Mouse (Mus musculus) kidney, embryonic 15.5 days (tissue): ENCODE data around the gene Rhbdd1. TPM values are rescaled to one million over a fixed set of nuclear protein-coding genes. Genes with fewer than 3 reads are reported as not detected.

Experiments
- ATAC-seq: fragments of 200-750 bp; cut with Nextera tagmentation; replicated peaks from 2 replicates; pipeline ENCODE4 v1.8.0; 2017; ENCODE audit warnings: moderate TSS enrichment; ENCODE audit not compliant: low FRiP score
- H3K27ac ChIP-seq: fragments of 300-500 bp; sonication (generic); 2 replicates; pipeline ENCODE4 v1.5.1; 2015; ENCODE audit warnings: mild to moderate bottlenecking, inconsistent platforms
- H3K27me3 ChIP-seq: fragments of 300-500 bp; sonication (generic); 2 replicates; pipeline ENCODE4 v1.6.1; 2015; ENCODE audit warnings: inconsistent platforms
- H3K36me3 ChIP-seq: fragments of 300-500 bp; sonication (generic); 2 replicates; pipeline ENCODE4 v1.6.1; 2015; ENCODE audit warnings: inconsistent platforms
- H3K4me1 ChIP-seq: fragments of 300-500 bp; sonication (generic); 2 replicates; pipeline ENCODE4 v1.6.1; 2015; ENCODE audit warnings: inconsistent platforms
- H3K4me2 ChIP-seq: fragments of 300-500 bp; sonication (generic); 2 replicates; pipeline ENCODE4 v1.6.1; 2015; ENCODE audit warnings: moderate library complexity, mild to moderate bottlenecking, inconsistent platforms
- H3K4me3 ChIP-seq: fragments of 300-500 bp; sonication (generic); replicated peaks from 2 replicates; pipeline ENCODE4 v1.5.1; 2015; ENCODE audit warnings: mild to moderate bottlenecking, inconsistent platforms
- H3K9ac ChIP-seq: fragments of 300-500 bp; sonication (generic); 2 replicates; pipeline ENCODE4 v1.6.1; 2015; ENCODE audit warnings: mild to moderate bottlenecking, inconsistent platforms
- H3K9me3 ChIP-seq: fragments of 300-500 bp; sonication (generic); replicated peaks from 2 replicates; pipeline ENCODE4 v1.6.1; 2016; ENCODE audit warnings: inconsistent platforms
- WGBS: fragments of 180-500 bp; shearing (Covaris S2); methylation state at CpG from one replicate; pipeline ENCODE4 v1.1.7; 2015; ENCODE audit warnings: mixed read lengths; 5-methylcytosine and 5-hydroxymethylcytosine counted together
- polyA plus RNA-seq: library from polyadenylated mRNA; unstranded; fragments of >200 nt; fragmentation: Nextera tagmentation; extraction: Ambion mirVana; gene quantifications from 2 replicates; pipeline ENCODE4 v1.2.1, GENCODE M21; 2015

The Rhbdd1 gene
- polyA plus RNA-seq, 1 experiment from 2014 or later = 9.4 TPM

DNA sequence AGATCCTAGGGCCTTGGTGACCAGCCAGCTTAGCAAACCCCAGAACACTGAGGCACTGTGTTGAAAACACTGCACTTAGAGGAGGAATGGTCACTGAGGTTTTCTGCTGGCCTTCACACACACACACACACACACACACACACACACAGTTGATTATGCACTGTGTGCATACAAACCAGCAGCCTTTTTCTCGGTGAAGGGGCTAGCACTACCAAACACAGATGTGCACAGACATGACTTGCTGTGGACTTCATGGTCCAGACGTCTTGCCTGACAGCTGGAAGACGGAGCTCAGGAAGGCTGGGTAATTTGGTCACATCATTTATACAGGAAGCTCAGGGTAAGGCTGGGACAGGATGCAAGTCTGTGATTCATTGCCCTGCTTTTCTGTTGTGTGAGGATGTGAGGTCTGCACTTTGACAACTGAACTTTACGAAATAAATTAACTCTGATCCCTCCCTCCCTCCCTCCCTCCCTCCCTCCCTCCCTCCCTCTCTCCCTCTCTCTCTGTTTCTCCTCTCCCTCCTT, 58.6 kb downstream of the Rhbdd1 start:
- H3K4me1 ChIP-seq = peaks cover 9% of the 10 kb centered on the region
- no peaks in the 10 kb centered on the region for H3K9me3 ChIP-seq
- 18% methylated on average over 4 of the region's 4 CpGs for WGBS
- peak; percentile 89 for ATAC-seq
- no peak overlapping the region for H3K4me3 ChIP-seq
- peak overlapping the region; percentile 68 for H3K27ac ChIP-seq
- H3K36me3 ChIP-seq = no peaks in the 10 kb centered on the region
- H3K4me2 ChIP-seq = no peak overlapping the region
- no peaks in the 10 kb centered on the region for H3K27me3 ChIP-seq
- H3K9ac ChIP-seq = no peak overlapping the region

DNA sequence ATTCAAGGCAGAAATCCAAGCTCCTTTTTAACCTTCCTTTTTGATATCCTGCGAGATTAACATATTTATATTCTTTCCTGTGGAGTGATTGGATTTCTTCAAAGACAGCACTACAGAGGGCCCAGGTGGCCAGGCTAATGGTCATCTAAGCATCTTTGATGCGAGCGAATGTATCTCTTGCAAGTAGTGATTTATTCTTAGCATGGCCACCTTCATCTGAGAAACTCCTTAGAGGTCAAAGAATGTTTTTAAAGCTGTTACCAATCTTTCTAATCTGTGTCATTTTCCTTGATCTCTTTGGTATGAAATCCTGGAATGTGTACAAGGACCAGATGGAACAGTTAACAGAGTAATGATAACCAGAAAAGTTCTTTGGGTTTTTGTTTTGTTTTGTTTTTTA, 59.2 kb downstream of the Rhbdd1 start:
- H3K36me3 ChIP-seq = no peaks in the 10 kb centered on the region
- 30% methylated on average over 3 of the region's 3 CpGs for WGBS
- 0 out of 2 replicates have a peak, but pooled peaks have one; percentile 54 for ATAC-seq

DNA sequence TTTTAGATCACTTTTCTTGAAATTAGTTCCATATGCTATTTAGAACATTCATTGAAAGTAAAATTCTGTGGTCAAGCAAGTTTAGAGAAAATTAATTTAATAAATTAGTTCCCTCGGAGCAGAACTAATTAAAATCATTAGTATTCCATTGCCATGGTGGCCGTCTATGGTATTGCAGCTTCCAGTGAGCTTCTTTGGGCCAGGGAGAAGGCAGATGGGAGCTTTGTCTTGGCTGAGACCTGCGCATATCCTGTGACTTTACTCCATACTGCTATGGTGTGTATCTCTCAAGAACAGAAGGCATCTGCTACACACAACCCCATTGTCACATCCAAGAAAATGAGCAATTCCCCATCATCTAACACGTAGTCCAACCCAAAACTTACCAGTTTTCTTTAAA, 65.7 kb downstream of the Rhbdd1 start:
- no peak overlapping the region for H3K4me2 ChIP-seq
- WGBS = 79% methylated on average over 4 of the region's 4 CpGs
- H3K27me3 ChIP-seq = no peaks in the 10 kb centered on the region
- peaks cover 4% of the 10 kb centered on the region for H3K4me1 ChIP-seq
- H3K9ac ChIP-seq = no peak overlapping the region
- H3K27ac ChIP-seq = no peak overlapping the region
- no peaks in the 10 kb centered on the region for H3K9me3 ChIP-seq
- H3K4me3 ChIP-seq = no peak overlapping the region
- no peak for ATAC-seq
- no peaks in the 10 kb centered on the region for H3K36me3 ChIP-seq

More for the DNA sequence above, 59.2 kb downstream of the Rhbdd1 start:
- Histone ChIP-seq H3K4me1 (peaks cover 9% of the 10 kb centered on the region), H3K9ac (no peak overlapping the region), H3K27me3 (no peaks in the 10 kb centered on the region), H3K9me3 (no peaks in the 10 kb centered on the region), H3K27ac (peak overlapping the region; percentile 64), H3K4me2 (no peak overlapping the region), H3K4me3 (no peak overlapping the region)

DNA sequence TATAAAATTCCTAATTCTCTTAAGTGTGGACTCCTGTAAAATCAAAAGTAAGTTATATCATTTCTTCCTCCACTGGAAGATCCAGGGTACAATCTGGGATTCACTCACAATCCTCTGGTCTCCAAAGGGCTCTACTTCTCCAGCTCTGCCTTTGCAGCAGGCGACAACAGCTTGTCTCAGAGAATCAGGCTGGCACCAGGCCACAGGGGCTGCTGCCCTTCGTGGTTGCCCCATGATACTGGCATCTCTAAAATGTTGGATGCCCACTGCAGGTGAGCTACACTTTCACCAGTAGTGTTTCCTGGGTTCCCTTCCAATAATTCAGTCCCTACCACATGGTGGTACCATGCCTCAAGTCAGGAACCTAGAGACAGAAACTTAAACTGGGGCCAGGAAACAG, 67.9 kb downstream of the Rhbdd1 start:
- ATAC-seq = no peak
- Histone ChIP-seq H3K4me2 (no peak overlapping the region), H3K9me3 (no peaks in the 10 kb centered on the region), H3K9ac (no peak overlapping the region), H3K4me1 (peaks cover 4% of the 10 kb centered on the region), H3K27ac (no peak overlapping the region), H3K4me3 (no peak overlapping the region), H3K27me3 (no peaks in the 10 kb centered on the region), H3K36me3 (no peaks in the 10 kb centered on the region)
- 86% methylated on average over 2 of the region's 2 CpGs for WGBS

DNA sequence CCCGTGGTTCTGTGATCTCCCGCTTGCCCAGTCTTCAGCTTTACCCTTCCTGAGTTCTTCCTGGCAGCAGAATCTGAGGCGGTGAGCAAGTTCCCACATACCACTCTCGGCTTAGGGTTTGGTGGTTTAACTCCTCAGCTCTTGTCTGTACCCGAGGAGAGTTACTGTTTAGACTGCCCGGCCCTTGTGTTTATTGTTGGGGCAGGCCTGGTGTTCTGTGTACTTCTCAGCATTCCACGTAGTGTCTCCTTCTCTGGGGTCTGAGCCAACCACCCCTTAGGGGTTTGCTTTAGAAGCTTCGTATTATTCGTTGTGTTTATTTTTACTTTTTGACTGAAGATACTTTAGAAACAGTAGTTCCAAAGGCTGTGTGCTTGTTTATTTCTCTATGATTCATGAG, 68.8 kb downstream of the Rhbdd1 start:
- Histone ChIP-seq H3K27me3 (no peaks in the 10 kb centered on the region), H3K9ac (no peak overlapping the region), H3K36me3 (no peaks in the 10 kb centered on the region), H3K4me2 (no peak overlapping the region), H3K9me3 (no peaks in the 10 kb centered on the region), H3K4me1 (peaks cover 4% of the 10 kb centered on the region), H3K4me3 (no peak overlapping the region), H3K27ac (no peak overlapping the region)
- ATAC-seq = no peak
- 38% methylated on average over 9 of the region's 9 CpGs for WGBS

DNA sequence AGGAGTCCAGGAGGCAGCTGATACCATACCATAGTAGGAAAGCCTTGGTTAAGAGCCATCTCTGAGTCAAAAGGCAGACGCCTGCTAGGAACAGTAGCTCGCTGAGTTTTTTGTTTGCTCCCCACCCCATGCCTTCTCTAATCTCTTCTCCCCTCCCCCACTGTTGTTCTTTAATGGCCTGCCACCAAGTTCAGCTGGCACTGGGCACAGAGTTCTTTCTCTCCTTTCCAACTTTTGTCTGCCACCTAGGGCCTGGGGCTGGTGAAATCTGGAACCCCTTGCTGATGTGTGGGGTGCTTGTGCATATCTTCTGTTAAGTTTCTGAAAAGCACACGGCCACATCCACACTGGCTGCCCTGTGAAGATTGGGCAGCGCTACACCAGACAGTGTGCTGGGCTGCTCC, 69.6 kb downstream of the Rhbdd1 start:
- no peak overlapping the region for H3K27ac ChIP-seq
- peaks cover 4% of the 10 kb centered on the region for H3K4me1 ChIP-seq

DNA sequence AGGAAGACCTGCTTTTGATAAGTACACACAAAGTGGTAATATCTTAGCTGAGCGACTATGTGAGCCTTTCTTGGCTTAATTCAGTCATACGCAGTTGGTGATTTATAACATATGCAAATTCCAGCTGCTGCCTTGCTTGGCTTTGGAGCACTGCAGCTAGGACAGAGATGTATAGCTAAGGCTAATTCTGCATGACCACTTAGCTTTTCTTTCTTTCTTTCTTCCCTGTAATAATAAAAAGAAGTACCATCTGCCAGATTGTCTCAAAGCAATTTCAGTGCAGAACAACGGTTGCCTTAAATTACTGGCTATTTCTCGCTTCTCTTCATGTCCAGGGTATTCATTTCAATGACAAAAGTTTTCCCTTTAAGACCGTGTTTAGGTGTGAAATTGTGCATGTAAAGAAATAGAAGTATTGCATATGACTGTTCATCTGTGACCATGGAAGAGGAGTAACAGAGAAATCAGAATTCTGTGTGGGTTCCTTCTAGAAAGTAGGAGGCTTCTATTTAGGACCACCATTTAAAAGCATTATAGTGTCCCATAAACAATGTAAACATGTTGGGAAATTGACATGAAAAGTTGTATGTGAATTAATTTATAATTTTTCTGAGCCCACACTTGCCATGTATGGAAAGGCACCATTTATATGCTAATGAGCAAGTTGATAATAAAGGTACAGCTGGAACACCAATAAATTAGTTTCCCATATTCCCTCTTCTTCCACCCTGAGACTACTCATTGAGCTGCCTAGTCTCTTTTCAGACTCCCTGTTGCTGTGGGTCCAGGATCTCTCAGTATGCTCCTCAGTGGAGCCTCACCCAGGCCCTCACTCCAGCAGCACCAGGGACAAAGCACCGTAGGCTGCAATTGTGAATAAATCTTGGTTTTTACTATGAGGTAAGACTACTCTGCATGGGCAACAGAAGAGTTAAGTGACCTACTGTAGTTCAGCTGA, 70.8 kb downstream of the Rhbdd1 start:
- Histone ChIP-seq H3K27ac (no peak overlapping the region), H3K9me3 (no peaks in the 10 kb centered on the region), H3K4me3 (no peak overlapping the region), H3K36me3 (no peaks in the 10 kb centered on the region), H3K4me2 (no peak overlapping the region), H3K4me1 (peaks cover 4% of the 10 kb centered on the region), H3K9ac (no peak overlapping the region), H3K27me3 (no peaks in the 10 kb centered on the region)
- 62% methylated on average over 6 of the region's 6 CpGs for WGBS
- ATAC-seq = no peak

More for the DNA sequence above, 69.6 kb downstream of the Rhbdd1 start:
- WGBS = 68% methylated on average over 4 of the region's 4 CpGs
- Histone ChIP-seq H3K9me3 (no peaks in the 10 kb centered on the region), H3K4me3 (no peak overlapping the region), H3K9ac (no peak overlapping the region), H3K4me2 (no peak overlapping the region), H3K36me3 (no peaks in the 10 kb centered on the region), H3K27me3 (no peaks in the 10 kb centered on the region)
- no peak for ATAC-seq

DNA sequence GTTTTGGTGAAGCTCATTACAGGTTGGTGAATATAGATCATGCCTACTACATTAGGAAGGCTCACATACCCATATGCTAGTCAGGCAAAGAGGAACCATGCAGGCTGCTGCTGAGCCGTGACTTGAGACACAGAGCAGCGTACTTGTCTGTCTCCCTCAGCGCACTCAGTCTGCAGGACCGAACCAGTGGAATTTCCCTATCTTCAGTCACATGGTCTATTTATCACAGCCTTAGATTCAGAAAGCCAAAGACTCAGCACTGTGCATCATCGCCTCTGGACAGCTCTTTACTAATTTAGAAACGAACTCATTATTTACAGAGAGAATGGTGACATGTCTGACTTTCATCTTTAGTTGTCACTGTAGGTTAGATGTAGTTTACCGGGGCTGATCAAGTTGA, 73.1 kb downstream of the Rhbdd1 start:
- Histone ChIP-seq H3K36me3 (no peaks in the 10 kb centered on the region), H3K4me2 (no peak overlapping the region), H3K9me3 (no peaks in the 10 kb centered on the region), H3K4me3 (no peak overlapping the region), H3K27ac (no peak overlapping the region), H3K9ac (no peak overlapping the region), H3K27me3 (no peaks in the 10 kb centered on the region), H3K4me1 (peaks cover 4% of the 10 kb centered on the region)
- ATAC-seq = no peak
- 80% methylated on average over 7 of the region's 7 CpGs for WGBS

DNA sequence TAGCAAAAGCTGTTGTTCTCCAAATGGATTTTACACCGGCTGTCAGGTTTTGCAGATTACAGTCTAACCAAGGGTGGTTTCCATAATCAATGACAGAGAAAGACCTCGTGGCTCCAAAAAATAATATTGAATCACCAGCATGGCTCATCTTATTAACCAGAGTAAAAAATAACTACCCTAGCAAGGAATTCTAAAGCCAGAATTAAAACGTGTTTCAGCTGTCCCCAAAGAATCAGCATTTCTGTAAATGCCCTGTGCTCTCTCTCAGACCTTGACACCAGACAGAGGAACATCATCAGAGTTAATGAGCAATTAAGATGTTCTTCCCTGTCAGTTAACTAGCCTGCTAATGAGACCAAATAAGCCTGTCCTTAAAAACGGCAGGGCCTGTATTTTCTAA, 79.1 kb downstream of the Rhbdd1 start:
- H3K4me2 ChIP-seq = no peak overlapping the region
- H3K27ac ChIP-seq = no peak overlapping the region
- ATAC-seq = no peak
- 64% methylated on average over 4 of the region's 4 CpGs for WGBS
- no peaks in the 10 kb centered on the region for H3K9me3 ChIP-seq
- no peaks in the 10 kb centered on the region for H3K36me3 ChIP-seq
- no peaks in the 10 kb centered on the region for H3K4me1 ChIP-seq
- no peaks in the 10 kb centered on the region for H3K27me3 ChIP-seq
- no peak overlapping the region for H3K9ac ChIP-seq
- no peak overlapping the region for H3K4me3 ChIP-seq

DNA sequence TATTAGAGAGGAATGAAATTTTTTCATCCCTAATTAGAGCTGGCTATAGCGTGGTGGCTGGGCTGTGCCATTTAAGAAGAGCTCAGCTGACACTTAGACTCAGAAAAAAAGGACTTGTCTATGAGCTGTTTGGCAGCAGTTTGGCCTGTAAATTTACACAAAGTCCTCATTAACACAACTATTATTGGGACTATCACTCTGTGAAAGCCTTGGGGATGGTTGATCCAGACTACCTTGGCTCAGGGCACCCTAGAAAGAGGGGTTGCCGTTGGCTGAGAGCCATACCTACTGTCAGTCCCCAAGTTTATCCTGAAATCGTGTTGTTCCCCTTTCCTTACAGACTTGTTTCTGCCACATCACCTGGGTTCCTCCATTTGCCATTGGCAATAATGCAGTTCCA, 91.5 kb downstream of the Rhbdd1 start:
- peaks cover 21% of the 10 kb centered on the region for H3K4me1 ChIP-seq
- H3K4me2 ChIP-seq = no peak overlapping the region
- H3K27me3 ChIP-seq = no peaks in the 10 kb centered on the region
- H3K9ac ChIP-seq = no peak overlapping the region
- H3K27ac ChIP-seq = no peak overlapping the region
- no peak overlapping the region for H3K4me3 ChIP-seq
- ATAC-seq = no peak
- H3K36me3 ChIP-seq = no peaks in the 10 kb centered on the region
- WGBS = 85% methylated on average over 3 of the region's 3 CpGs
- no peaks in the 10 kb centered on the region for H3K9me3 ChIP-seq

DNA sequence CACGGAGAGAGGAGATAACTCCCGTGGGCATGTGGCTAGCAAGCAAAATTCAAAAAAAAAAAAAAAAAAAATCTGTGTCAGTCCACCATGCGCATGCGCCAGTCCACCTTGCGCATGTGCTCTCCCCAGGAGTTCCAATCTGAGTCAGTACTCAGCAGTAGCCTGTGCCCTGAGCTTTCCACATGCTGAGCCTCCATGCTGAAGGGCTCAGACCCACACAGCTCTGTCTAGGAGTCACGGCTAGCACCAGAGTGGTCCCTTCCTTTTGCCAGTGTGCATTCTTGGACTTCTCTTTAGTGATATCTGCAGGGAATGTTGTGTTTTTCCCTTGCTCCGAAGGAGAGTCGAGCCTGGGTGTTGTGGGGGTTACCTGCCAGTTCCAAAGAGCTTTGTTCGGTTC, 93.0 kb downstream of the Rhbdd1 start:
- H3K4me3 ChIP-seq = no peak overlapping the region
- no peak overlapping the region for H3K9ac ChIP-seq
- no peaks in the 10 kb centered on the region for H3K36me3 ChIP-seq
- no peaks in the 10 kb centered on the region for H3K27me3 ChIP-seq
- no peak for ATAC-seq
- peaks cover 21% of the 10 kb centered on the region for H3K4me1 ChIP-seq
- H3K27ac ChIP-seq = no peak overlapping the region
- WGBS = 88% methylated on average over 9 of the region's 9 CpGs
- no peak overlapping the region for H3K4me2 ChIP-seq
- H3K9me3 ChIP-seq = no peaks in the 10 kb centered on the region

DNA sequence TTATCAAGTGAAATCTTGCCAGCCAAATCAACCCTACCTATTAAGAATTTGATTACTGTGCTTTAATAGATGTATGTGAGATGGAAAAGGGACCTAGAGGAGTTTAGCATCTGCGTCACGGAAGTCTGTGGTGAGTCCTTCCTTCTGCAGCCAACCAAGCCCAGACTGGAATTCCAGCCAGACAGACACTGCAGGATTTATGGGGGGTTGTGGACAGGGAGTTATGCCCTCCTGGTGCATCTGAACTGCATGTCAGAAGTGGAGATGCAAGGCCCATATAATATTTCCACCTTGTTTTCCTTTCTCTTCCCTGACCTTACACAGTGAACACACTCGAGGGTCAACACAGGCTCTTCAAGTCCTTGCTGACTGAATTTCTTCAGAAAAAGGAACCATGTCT, 94.3 kb downstream of the Rhbdd1 start:
- no peak overlapping the region for H3K9ac ChIP-seq
- no peaks in the 10 kb centered on the region for H3K27me3 ChIP-seq
- no peak overlapping the region for H3K4me2 ChIP-seq
- peaks cover 21% of the 10 kb centered on the region for H3K4me1 ChIP-seq
- H3K27ac ChIP-seq = no peak overlapping the region
- ATAC-seq = peak; percentile 43; the same call in 1 of the 2 replicates
- H3K9me3 ChIP-seq = no peaks in the 10 kb centered on the region
- 35% methylated on average over 3 of the region's 3 CpGs for WGBS
- H3K36me3 ChIP-seq = no peaks in the 10 kb centered on the region
- H3K4me3 ChIP-seq = no peak overlapping the region
